In genomic region chr10:40512185-40512584, GRCm38 (mm10) we compare ENCODE assay signal across 25 mouse cellular contexts. TPM values are rescaled to one million over a fixed set of nuclear protein-coding genes. Genes with fewer than 3 reads are reported as not detected.
"Had no signal": no experiment of that assay in that cellular context is flagged by ENCODE, and none has a peak within 500 bp of the region (broad histone marks: within the 10 kb centered on the region; RNA-seq: fewer than 3 reads in every experiment).

No protein-coding gene starts in this region.

- ATAC-seq: intestine, embryonic 15.5 days; liver, embryonic 12.5 days; midbrain, embryonic 15.5 days had no signal

- H3K9me3 ChIP-seq: intestine, embryonic 15.5 days; kidney, embryonic 15.5 days; liver, embryonic 12.5 days; midbrain, embryonic 15.5 days had no signal

- H3K27me3 ChIP-seq: intestine, embryonic 15.5 days; kidney, embryonic 15.5 days; liver, embryonic 12.5 days; megakaryocyte, embryonic 14.5 days; midbrain, embryonic 15.5 days; neural tube, embryonic 12.5 days had no signal

- DNase-seq: kidney, adult 2 months; kidney, postnatal 14 days; left cerebral cortex, postnatal 4 days; retina, postnatal 1 day; right cerebral cortex, postnatal 4 days; spleen, adult 18-20 months; thymus, postnatal 36 days had no signal

- H3K4me3 ChIP-seq: intestine, embryonic 15.5 days; kidney, embryonic 15.5 days; liver, embryonic 12.5 days; megakaryocyte, embryonic 14.5 days; midbrain, embryonic 15.5 days; neural tube, embryonic 12.5 days had no signal

- H3K27ac ChIP-seq: intestine, embryonic 15.5 days; kidney, embryonic 15.5 days; liver, embryonic 12.5 days; macrophage; midbrain, embryonic 15.5 days; neural tube, embryonic 12.5 days had no signal

- H3K4me2 ChIP-seq: intestine, embryonic 15.5 days; kidney, embryonic 15.5 days; liver, embryonic 12.5 days; midbrain, embryonic 11.5 days; midbrain, embryonic 15.5 days; neural tube, embryonic 12.5 days had no signal

- H3K9ac ChIP-seq: intestine, embryonic 15.5 days; kidney, embryonic 15.5 days; liver, embryonic 12.5 days; midbrain, embryonic 15.5 days; neural tube, embryonic 12.5 days had no signal

- H3K36me3 ChIP-seq: intestine, embryonic 15.5 days; kidney, embryonic 15.5 days; liver, embryonic 12.5 days; midbrain, embryonic 15.5 days; neural tube, embryonic 12.5 days had no signal

- H3K4me1 ChIP-seq: intestine, embryonic 15.5 days had no signal

RNA-seq across cellular contexts. Expression of gene Slc22a16, which starts 58.0 kb away (rescaled TPM):
- total RNA-seq: layer of hippocampus, adult 8-10 months; layer of hippocampus, postnatal 14 days; left cerebral cortex, adult 18-20 months; left cerebral cortex, postnatal 10 days; left cerebral cortex, postnatal 4 days; monocyte, adult 5-6 weeks; neutrophil, adult 5-6 weeks had no signal
- polyA plus RNA-seq: intestine, embryonic 15.5 days; kidney, adult 2 months; kidney, embryonic 15.5 days; large intestine, adult 2 months; liver, embryonic 12.5 days; liver, embryonic 16.5 days; lung, embryonic 16.5 days; macrophage; midbrain, embryonic 11.5 days; midbrain, embryonic 15.5 days; neural tube, embryonic 12.5 days; thymus, postnatal 0 days had no signal
